Comparison of ENCODE assay signal across 16 mouse cellular contexts in genomic region chr13:44926311-44926710, GRCm38 (mm10).
"Had no signal": no experiment of that assay in that cellular context is flagged by ENCODE, and none has a peak within 500 bp of the region (broad histone marks: within the 10 kb centered on the region; RNA-seq: fewer than 3 reads in every experiment).

No protein-coding gene starts in this region.

- DNase-seq: liver, postnatal 0 days; lung, adult 2 months; lung, postnatal 10 days; right cerebral cortex, postnatal 14 days; thymus, postnatal 14 days; thymus, postnatal 36 days had no signal

- H3K9ac ChIP-seq: liver, embryonic 15.5 days; liver, postnatal 0 days; lung, embryonic 15.5 days; midbrain, embryonic 13.5 days; midbrain, embryonic 15.5 days; neural tube, embryonic 12.5 days; stomach, embryonic 15.5 days had no signal

- H3K27ac ChIP-seq: liver, embryonic 15.5 days; lung, embryonic 15.5 days; macrophage; midbrain, embryonic 13.5 days; midbrain, embryonic 15.5 days; neural tube, embryonic 12.5 days; stomach, embryonic 15.5 days; stomach, postnatal 0 days had no signal

- H3K4me1 ChIP-seq: liver, embryonic 15.5 days; lung, embryonic 15.5 days; midbrain, embryonic 13.5 days; midbrain, embryonic 15.5 days; neural tube, embryonic 12.5 days; stomach, embryonic 15.5 days had no signal

- ATAC-seq: liver, postnatal 0 days; midbrain, embryonic 13.5 days; midbrain, embryonic 15.5 days had no signal

- H3K4me3 ChIP-seq: liver, embryonic 15.5 days; lung, embryonic 15.5 days; megakaryocyte, embryonic 14.5 days; midbrain, embryonic 13.5 days; midbrain, embryonic 15.5 days; neural tube, embryonic 12.5 days; stomach, embryonic 15.5 days had no signal

- H3K9me3 ChIP-seq: liver, embryonic 15.5 days; lung, embryonic 15.5 days; megakaryocyte, embryonic 14.5 days; midbrain, embryonic 13.5 days; midbrain, embryonic 15.5 days; neural tube, embryonic 12.5 days; stomach, embryonic 15.5 days had no signal

- H3K4me2 ChIP-seq: liver, embryonic 15.5 days; lung, embryonic 15.5 days; midbrain, embryonic 11.5 days; midbrain, embryonic 13.5 days; midbrain, embryonic 15.5 days; neural tube, embryonic 12.5 days; stomach, embryonic 15.5 days had no signal

- H3K27me3 ChIP-seq: liver, embryonic 15.5 days; lung, embryonic 15.5 days; megakaryocyte, embryonic 14.5 days; midbrain, embryonic 13.5 days; midbrain, embryonic 15.5 days; neural tube, embryonic 12.5 days; stomach, embryonic 15.5 days had no signal
